Mouse (Mus musculus) embryonic fibroblast, embryonic 13.5 days (primary cell): Measurements from ENCODE around the gene A730071L15Rik.

Source experiments
- CTCF ChIP-seq: IDR thresholded peaks from 2 replicates; pipeline ENCODE4 v1.5.1; 2011; ENCODE audit warnings: mild to moderate bottlenecking, control low read depth, low read length, moderate library complexity, borderline replicate concordance; ENCODE audit not compliant: insufficient read depth
- POLR2A ChIP-seq: IDR thresholded peaks from 2 replicates; pipeline ENCODE4 v1.6.1; 2011; ENCODE audit warnings: low read depth, mild to moderate bottlenecking, control low read depth, low read length, moderate library complexity

DNA sequence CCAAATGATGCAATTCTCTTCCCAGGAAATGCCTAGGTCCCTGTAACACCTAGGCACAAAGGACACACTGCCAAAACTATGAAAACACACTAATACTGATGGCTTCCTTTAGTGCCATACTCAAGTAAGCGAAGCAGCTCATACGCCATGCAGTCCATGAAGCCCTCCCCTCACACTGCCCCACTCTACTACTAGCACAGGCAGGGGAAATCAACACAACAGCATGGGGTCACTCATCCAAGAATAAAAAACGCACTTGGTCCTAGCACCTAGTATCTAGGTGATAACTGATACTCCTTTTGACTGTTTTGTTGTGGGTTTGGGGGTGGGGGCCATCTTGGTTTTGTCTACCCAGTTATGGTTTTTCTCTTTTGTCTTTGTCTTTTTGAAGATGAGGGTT is 12.4 kb upstream of the A730071L15Rik start:
- TF ChIP-seq POLR2A (no peak), CTCF (no peak)
